Mouse (Mus musculus): ENCODE measurements around the gene Nek8. TPM values are rescaled to one million over a fixed set of nuclear protein-coding genes. Genes with fewer than 3 reads are reported as not detected.

The Nek8 gene
- polyA plus RNA-seq, 1 experiment from 2014 or later: 11.5 TPM

DNA sequence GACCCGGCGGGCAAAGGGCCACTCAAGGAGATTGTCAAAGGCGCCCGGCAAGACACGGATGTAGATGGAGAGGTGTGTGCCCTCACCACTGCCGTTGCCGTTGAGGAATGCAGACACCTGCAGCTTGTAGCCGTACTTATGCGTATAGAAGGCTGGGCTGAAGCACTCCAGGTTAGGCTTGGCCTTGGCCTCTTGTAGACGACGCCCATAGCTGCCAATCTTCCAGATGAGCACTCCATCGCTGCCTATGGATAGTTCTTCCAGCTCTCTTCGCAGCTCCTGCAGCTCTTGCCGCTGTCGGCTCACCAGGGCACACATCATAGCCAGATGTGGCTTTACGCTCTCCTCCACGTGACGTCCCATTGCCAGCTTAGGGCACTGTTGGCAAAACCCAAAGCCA, 16.3 kb downstream of the Nek8 start:
- Histone ChIP-seq H3K9ac (ENCODE audit: low read length) (no peak overlapping the region), H3K27me3 (ENCODE audit: control insufficient read depth, insufficient read depth, low read length) (no peaks in the 10 kb centered on the region), H3K4me2 (ENCODE audit: low read length) (no peak overlapping the region), H3K4me1 (ENCODE audit: control insufficient read depth in 2 of 2, insufficient read depth in 2 of 2, low read length in 2 of 2) (peaks cover 7 to 23% of the 10 kb centered on the region in 2 experiments; a peak in 3 of 4 replicates), H3K27ac (replicated peaks in 1 of 2; ENCODE audit: control insufficient read depth in 1 of 2, insufficient read depth in 1 of 2, low read depth in 2 of 2, low read length in 2 of 2) (no peak overlapping the region), H3K4me3 (ENCODE audit: control insufficient read depth in 1 of 2, insufficient read depth in 1 of 2, low read depth in 1 of 2, low read length in 2 of 2) (no peak overlapping the region), H3K9me3 (ENCODE audit: control insufficient read depth, low read length) (no peaks in the 10 kb centered on the region), H3K36me3 (ENCODE audit: control insufficient read depth, insufficient read depth, low read length) (peaks cover 74% of the 10 kb centered on the region)
- WGBS: 87% methylated on average over 18 of the region's 18 CpGs
- ATAC-seq (ENCODE audit: insufficient number of reproducible peaks, insufficient read depth, low FRiP score, low read depth): no peak

DNA sequence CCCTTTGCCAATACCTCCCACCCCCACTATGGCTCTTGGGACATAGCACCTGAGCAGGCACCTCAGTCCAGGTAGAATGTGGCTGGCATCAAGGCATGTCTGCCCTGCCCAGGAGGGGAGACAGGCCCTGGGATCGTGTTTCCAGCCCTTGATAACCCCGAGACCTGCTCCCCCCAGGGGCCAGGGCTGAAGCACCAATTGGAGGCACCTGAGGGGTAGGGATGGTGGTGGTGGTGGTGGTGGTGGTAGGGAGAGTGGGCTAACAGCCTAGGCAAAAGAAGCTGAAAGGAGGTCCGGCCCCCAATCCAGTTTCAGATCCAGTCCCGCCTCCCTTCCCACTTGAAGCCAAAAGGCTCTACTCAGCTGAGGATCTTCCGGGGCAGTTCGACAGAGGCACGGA, 16.9 kb downstream of the Nek8 start:
- no peak overlapping the region for H3K4me2 ChIP-seq (ENCODE audit: low read length)
- no peak overlapping the region for H3K4me3 ChIP-seq (ENCODE audit: control insufficient read depth in 1 of 2, insufficient read depth in 1 of 2, low read depth in 1 of 2, low read length in 2 of 2)
- H3K36me3 ChIP-seq (ENCODE audit: control insufficient read depth, insufficient read depth, low read length): peaks cover 80% of the 10 kb centered on the region
- no peak overlapping the region for H3K27ac ChIP-seq (replicated peaks in 1 of 2; ENCODE audit: control insufficient read depth in 1 of 2, insufficient read depth in 1 of 2, low read depth in 2 of 2, low read length in 2 of 2)
- no peak overlapping the region for H3K9ac ChIP-seq (ENCODE audit: low read length)
- WGBS: 84% methylated on average over 7 of the region's 7 CpGs
- H3K27me3 ChIP-seq (ENCODE audit: control insufficient read depth, insufficient read depth, low read length): no peaks in the 10 kb centered on the region
- no peaks in the 10 kb centered on the region for H3K9me3 ChIP-seq (ENCODE audit: control insufficient read depth, low read length)
- H3K4me1 ChIP-seq (ENCODE audit: control insufficient read depth in 2 of 2, insufficient read depth in 2 of 2, low read length in 2 of 2): peaks cover 7 to 23% of the 10 kb centered on the region in 2 experiments; a peak in 3 of 4 replicates
- no peak for ATAC-seq (ENCODE audit: insufficient number of reproducible peaks, insufficient read depth, low FRiP score, low read depth)

DNA sequence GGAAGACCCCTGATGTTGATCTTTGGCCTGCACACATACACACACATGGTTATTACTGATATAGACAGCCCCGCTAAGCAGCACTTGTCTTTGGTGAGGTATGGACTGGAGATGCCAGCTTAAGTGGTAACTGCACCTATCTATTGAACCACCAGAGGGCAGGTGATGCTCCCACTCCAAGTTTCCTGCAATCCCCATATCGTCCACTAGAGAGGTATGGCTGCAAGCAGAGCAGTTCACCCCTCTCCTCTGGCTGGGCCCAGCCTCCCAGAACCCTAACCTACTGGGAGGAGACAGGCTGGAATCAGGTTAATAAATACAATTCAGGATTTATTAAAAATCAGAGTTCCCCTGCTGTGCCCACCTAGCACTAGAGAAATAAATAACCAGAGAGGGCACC, 17.4 kb downstream of the Nek8 start:
- H3K4me3 ChIP-seq (ENCODE audit: control insufficient read depth in 1 of 2, insufficient read depth in 1 of 2, low read depth in 1 of 2, low read length in 2 of 2): no peak overlapping the region
- no peak for ATAC-seq (ENCODE audit: insufficient number of reproducible peaks, insufficient read depth, low FRiP score, low read depth)
- peaks cover 84% of the 10 kb centered on the region for H3K36me3 ChIP-seq (ENCODE audit: control insufficient read depth, insufficient read depth, low read length)
- H3K4me1 ChIP-seq (ENCODE audit: control insufficient read depth in 2 of 2, insufficient read depth in 2 of 2, low read length in 2 of 2): peaks cover 7 to 22% of the 10 kb centered on the region in 2 experiments; a peak in 3 of 4 replicates
- 10% methylated on average over 2 of the region's 2 CpGs for WGBS
- H3K4me2 ChIP-seq (ENCODE audit: low read length): no peak overlapping the region
- H3K9me3 ChIP-seq (ENCODE audit: control insufficient read depth, low read length): no peaks in the 10 kb centered on the region
- H3K9ac ChIP-seq (ENCODE audit: low read length): no peak overlapping the region
- no peaks in the 10 kb centered on the region for H3K27me3 ChIP-seq (ENCODE audit: control insufficient read depth, insufficient read depth, low read length)
- H3K27ac ChIP-seq (replicated peaks in 1 of 2; ENCODE audit: control insufficient read depth in 1 of 2, insufficient read depth in 1 of 2, low read depth in 2 of 2, low read length in 2 of 2): no peak overlapping the region

DNA sequence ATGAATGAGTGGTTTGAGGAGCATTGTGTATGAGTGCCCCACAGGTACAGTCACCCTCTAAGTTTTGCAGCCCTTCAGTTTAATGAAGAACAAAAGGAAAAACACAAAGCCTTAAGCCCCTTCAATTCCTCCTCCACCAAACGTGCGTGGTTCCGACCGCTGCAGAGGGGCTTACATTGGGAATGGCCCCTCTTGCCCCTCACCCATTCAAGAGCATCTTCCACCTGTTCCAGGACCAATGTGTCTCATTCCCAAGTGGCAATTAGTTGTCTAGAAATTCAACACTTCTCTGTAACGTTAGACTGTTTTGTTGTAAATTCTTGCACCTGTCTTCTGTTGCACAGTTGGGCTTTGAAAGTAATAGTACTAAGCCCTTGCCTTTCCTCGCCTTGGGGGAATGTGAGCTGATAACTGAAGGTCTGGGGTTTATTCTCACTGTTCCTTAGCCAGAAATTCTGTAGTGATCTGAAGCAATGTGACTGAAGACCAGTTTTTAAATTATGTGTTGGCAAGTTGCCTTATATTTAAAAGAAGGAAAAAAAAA, 20.2 kb downstream of the Nek8 start:
- ATAC-seq (ENCODE audit: insufficient number of reproducible peaks, insufficient read depth, low FRiP score, low read depth): no peak
- peaks cover 0 to 8% of the 10 kb centered on the region in 2 experiments; a peak in 2 of 4 replicates for H3K4me1 ChIP-seq (ENCODE audit: control insufficient read depth in 2 of 2, insufficient read depth in 2 of 2, low read length in 2 of 2)
- H3K9ac ChIP-seq (ENCODE audit: low read length): no peak overlapping the region
- no peak overlapping the region for H3K4me2 ChIP-seq (ENCODE audit: low read length)
- H3K36me3 ChIP-seq (ENCODE audit: control insufficient read depth, insufficient read depth, low read length): peaks cover 98% of the 10 kb centered on the region
- H3K27me3 ChIP-seq (ENCODE audit: control insufficient read depth, insufficient read depth, low read length): no peaks in the 10 kb centered on the region
- WGBS: 75% methylated on average over 6 of the region's 6 CpGs
- H3K27ac ChIP-seq (replicated peaks in 1 of 2; ENCODE audit: control insufficient read depth in 1 of 2, insufficient read depth in 1 of 2, low read depth in 2 of 2, low read length in 2 of 2): no peak overlapping the region
- H3K9me3 ChIP-seq (ENCODE audit: control insufficient read depth, low read length): no peaks in the 10 kb centered on the region
- H3K4me3 ChIP-seq (ENCODE audit: control insufficient read depth in 1 of 2, insufficient read depth in 1 of 2, low read depth in 1 of 2, low read length in 2 of 2): no peak overlapping the region

DNA sequence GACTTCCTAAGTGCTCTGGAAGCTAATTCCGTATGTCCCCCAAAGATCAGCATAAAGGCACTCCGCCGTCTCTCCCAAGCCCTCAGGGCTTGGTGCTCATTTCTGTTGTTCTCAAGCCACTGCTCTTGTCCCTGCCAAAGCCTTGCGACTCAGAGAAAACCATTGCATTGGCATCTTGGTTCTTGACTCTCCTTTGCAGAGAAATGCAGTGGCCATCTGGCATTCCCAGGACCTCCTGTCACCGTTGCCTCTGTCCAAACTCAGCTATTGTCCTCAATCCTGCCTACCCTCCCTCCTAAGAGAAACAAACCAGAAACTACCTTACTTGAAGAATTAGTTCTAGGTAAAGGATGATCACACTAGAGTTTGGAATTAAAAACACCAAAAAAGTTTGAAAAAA, 20.8 kb downstream of the Nek8 start:
- Histone ChIP-seq H3K4me2 (ENCODE audit: low read length) (no peak overlapping the region), H3K9me3 (ENCODE audit: control insufficient read depth, low read length) (no peaks in the 10 kb centered on the region), H3K4me1 (ENCODE audit: control insufficient read depth in 2 of 2, insufficient read depth in 2 of 2, low read length in 2 of 2) (peaks cover 0 to 8% of the 10 kb centered on the region in 2 experiments; a peak in 2 of 4 replicates), H3K36me3 (ENCODE audit: control insufficient read depth, insufficient read depth, low read length) (peaks cover 98% of the 10 kb centered on the region), H3K27ac (replicated peaks in 1 of 2; ENCODE audit: control insufficient read depth in 1 of 2, insufficient read depth in 1 of 2, low read depth in 2 of 2, low read length in 2 of 2) (no peak overlapping the region), H3K27me3 (ENCODE audit: control insufficient read depth, insufficient read depth, low read length) (no peaks in the 10 kb centered on the region), H3K4me3 (ENCODE audit: control insufficient read depth in 1 of 2, insufficient read depth in 1 of 2, low read depth in 1 of 2, low read length in 2 of 2) (no peak overlapping the region), H3K9ac (ENCODE audit: low read length) (no peak overlapping the region)
- no peak for ATAC-seq (ENCODE audit: insufficient number of reproducible peaks, insufficient read depth, low FRiP score, low read depth)
- 84% methylated on average over 5 of the region's 5 CpGs for WGBS

DNA sequence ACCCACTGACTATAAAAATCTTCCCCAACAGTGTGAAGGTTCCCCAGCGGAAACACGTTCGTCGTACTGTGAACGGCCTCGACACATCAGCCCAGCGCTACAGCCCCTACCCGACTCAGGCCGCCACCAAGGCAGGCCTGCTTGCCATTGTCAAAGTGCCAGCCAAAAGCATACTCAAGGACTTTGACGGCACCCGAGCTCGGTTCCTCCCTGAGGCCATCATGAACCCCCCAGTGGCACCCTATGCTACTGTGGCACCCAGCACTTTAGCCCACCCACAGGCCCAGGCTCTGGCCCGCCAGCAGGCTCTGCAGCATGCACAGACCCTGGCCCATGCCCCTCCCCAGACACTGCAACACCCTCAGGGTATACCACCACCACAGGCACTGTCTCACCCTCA, 22.7 kb downstream of the Nek8 start:
- Histone ChIP-seq H3K36me3 (ENCODE audit: control insufficient read depth, insufficient read depth, low read length) (peaks cover 97% of the 10 kb centered on the region), H3K4me1 (ENCODE audit: control insufficient read depth in 2 of 2, insufficient read depth in 2 of 2, low read length in 2 of 2) (peaks cover 0 to 8% of the 10 kb centered on the region in 2 experiments; a peak in 2 of 4 replicates), H3K9me3 (ENCODE audit: control insufficient read depth, low read length) (no peaks in the 10 kb centered on the region), H3K27me3 (ENCODE audit: control insufficient read depth, insufficient read depth, low read length) (no peaks in the 10 kb centered on the region), H3K27ac (replicated peaks in 1 of 2; ENCODE audit: control insufficient read depth in 1 of 2, insufficient read depth in 1 of 2, low read depth in 2 of 2, low read length in 2 of 2) (no peak overlapping the region), H3K9ac (ENCODE audit: low read length) (no peak overlapping the region), H3K4me3 (ENCODE audit: control insufficient read depth in 1 of 2, insufficient read depth in 1 of 2, low read depth in 1 of 2, low read length in 2 of 2) (no peak overlapping the region), H3K4me2 (ENCODE audit: low read length) (no peak overlapping the region)
- 87% methylated on average over 13 of the region's 13 CpGs for WGBS
- no peak for ATAC-seq (ENCODE audit: insufficient number of reproducible peaks, insufficient read depth, low FRiP score, low read depth)

DNA sequence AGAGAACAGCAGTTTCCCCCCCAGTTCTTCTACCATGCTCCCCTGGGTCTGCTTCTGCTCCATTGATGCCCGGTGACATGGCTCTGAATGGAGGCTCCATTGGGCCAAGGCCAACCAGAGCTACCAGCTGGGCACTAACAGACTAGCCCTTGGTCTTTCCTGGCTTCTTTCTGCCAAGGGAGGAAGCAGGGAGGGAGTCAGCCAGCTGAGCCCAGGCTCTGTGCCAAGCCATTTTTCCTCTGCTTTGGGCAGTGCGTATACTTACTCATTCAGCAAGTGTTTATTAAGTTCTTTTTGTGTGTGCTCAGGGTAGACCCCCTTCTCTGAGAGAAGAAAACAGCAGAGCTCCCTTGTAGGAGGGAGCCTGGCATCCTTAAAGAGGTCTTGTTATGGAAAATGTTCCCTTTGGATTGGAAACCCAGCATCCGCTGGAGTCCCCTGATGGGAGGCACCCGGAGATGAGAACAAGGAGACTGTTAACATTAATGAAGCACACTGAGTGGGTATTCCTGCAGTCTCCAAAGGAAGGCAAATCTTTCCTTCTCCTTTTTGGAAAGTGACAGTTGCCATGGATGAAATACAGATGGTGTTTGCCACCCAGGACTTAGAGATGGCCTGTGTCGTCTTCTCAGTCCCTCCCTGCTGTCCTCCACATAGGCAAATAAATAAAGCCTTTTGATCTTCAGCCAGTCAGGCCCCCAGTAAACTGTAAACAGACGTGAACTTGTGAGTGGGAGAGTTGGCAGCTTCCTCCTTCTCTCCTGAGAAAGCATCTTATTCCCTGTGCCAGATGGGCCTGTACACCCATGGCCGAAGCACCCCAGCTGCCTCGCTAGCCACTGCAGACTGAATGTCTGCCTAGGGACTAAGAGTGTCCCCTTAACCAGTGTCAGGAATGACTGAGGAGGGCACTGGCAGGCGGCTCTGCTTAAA, 23.9 kb downstream of the Nek8 start:
- Histone ChIP-seq H3K36me3 (ENCODE audit: control insufficient read depth, insufficient read depth, low read length) (peaks cover 97% of the 10 kb centered on the region), H3K27ac (replicated peaks in 1 of 2; ENCODE audit: control insufficient read depth in 1 of 2, insufficient read depth in 1 of 2, low read depth in 2 of 2, low read length in 2 of 2) (peak overlapping the region; percentile 12 to 53; a peak in 2 of 4 replicates)

More for the DNA sequence above, 23.9 kb downstream of the Nek8 start:
- Histone ChIP-seq H3K4me1 (ENCODE audit: control insufficient read depth in 2 of 2, insufficient read depth in 2 of 2, low read length in 2 of 2) (peaks cover 0 to 8% of the 10 kb centered on the region in 2 experiments; a peak in 2 of 4 replicates), H3K4me2 (ENCODE audit: low read length) (no peak overlapping the region), H3K9me3 (ENCODE audit: control insufficient read depth, low read length) (no peaks in the 10 kb centered on the region), H3K27me3 (ENCODE audit: control insufficient read depth, insufficient read depth, low read length) (no peaks in the 10 kb centered on the region), H3K9ac (ENCODE audit: low read length) (no peak overlapping the region), H3K4me3 (ENCODE audit: control insufficient read depth in 1 of 2, insufficient read depth in 1 of 2, low read depth in 1 of 2, low read length in 2 of 2) (no peak overlapping the region)
- 71% methylated on average over 9 of the region's 9 CpGs for WGBS
- ATAC-seq (ENCODE audit: insufficient number of reproducible peaks, insufficient read depth, low FRiP score, low read depth): no peak
